Mouse (Mus musculus) testis, adult 2 months (tissue): ENCODE measurements around the gene Lyst. TPM values are rescaled to one million over a fixed set of nuclear protein-coding genes. Genes with fewer than 3 reads are reported as not detected.

Experiments
- H3K27ac ChIP-seq: fragments of 200-500 bp; 2 replicates; pipeline ENCODE4 v1.5.1; 2012; ENCODE audit warnings: low read depth, low read length; ENCODE audit not compliant: control insufficient read depth, insufficient read depth
- H3K27me3 ChIP-seq: fragments of 200-500 bp; 2 replicates; pipeline ENCODE4 v1.6.1; 2012; ENCODE audit warnings: mild to moderate bottlenecking, low read length, moderate library complexity; ENCODE audit not compliant: control insufficient read depth, insufficient read depth
- H3K36me3 ChIP-seq: fragments of 200-500 bp; 2 replicates; pipeline ENCODE4 v1.6.1; 2012; ENCODE audit warnings: mild to moderate bottlenecking, low read length; ENCODE audit not compliant: control insufficient read depth, insufficient read depth
- H3K4me1 ChIP-seq: fragments of 200-500 bp; 2 replicates; pipeline ENCODE4 v1.6.1; 2012; ENCODE audit warnings: low read length; ENCODE audit not compliant: control insufficient read depth, insufficient read depth
- H3K4me3 ChIP-seq: fragments of 200-500 bp; 2 replicates; pipeline ENCODE4 v1.5.1; 2012; ENCODE audit warnings: low read depth, mild to moderate bottlenecking, low read length, moderate library complexity, mixed read lengths; ENCODE audit not compliant: control insufficient read depth
- CTCF ChIP-seq: fragments of 200-500 bp; IDR thresholded peaks from 2 replicates; pipeline ENCODE4 v1.5.1; 2012; ENCODE audit warnings: low read depth, mild to moderate bottlenecking, inconsistent platforms, low read length, moderate library complexity; ENCODE audit not compliant: control insufficient read depth, insufficient read depth, insufficient replicate concordance
- POLR2A ChIP-seq: fragments of 200-500 bp; IDR thresholded peaks from 2 replicates; pipeline ENCODE4 v1.6.1; 2012; ENCODE audit warnings: low read depth, mild to moderate bottlenecking, inconsistent platforms, low read length, moderate library complexity; ENCODE audit not compliant: control insufficient read depth
- polyA plus RNA-seq: library from polyadenylated mRNA; depleted of rRNA; stranded (reverse); fragments of >200 nt; gene quantifications from 2 replicates; pipeline ENCODE4 v1.2.3, GENCODE M21; 2012

The Lyst gene
- polyA plus RNA-seq, 1 experiment, result 7.5 TPM

DNA sequence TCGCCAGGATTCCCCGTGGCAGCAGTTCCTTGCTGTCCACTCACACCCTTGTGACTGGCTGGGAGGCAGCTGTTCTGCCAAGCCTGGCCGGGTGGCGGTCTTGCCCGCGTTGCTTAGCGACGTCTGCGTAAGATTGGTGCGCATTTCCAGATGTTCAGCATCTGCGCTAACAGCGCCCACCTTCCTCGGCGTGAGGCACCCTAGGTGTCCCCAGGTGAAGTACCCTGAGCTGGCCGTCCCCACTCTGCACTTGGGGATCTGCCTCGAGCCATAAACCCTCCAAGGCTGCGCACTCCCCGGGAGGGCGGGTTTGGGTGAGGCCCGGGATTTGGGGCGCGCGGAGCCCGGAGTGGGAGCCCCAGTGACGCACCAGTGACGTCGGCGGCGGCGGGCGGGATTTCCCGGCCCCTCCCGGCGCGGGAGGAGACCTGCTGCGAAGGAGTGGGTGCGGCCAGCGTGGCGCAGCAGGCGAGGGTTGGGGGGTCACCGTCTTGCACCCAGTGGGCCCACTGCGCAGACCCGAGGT lies 193.8 kb downstream of the Lyst start, which contains the start of gene Gng4:
Gng4 (plus strand) TSS at position 166 of the 526 bp plus-strand sequence.
- H3K27me3 ChIP-seq, result no peaks in the 10 kb centered on the region
- H3K4me3 ChIP-seq, result peak within 1 kb of the TSS; percentile 61
- no peak for TF ChIP-seq CTCF
- no peak for TF ChIP-seq POLR2A
- H3K36me3 ChIP-seq, result no peaks in the 10 kb centered on the region
- no peak within 1 kb of the TSS for H3K27ac ChIP-seq
- peaks cover 12% of the 10 kb centered on the region for H3K4me1 ChIP-seq

DNA sequence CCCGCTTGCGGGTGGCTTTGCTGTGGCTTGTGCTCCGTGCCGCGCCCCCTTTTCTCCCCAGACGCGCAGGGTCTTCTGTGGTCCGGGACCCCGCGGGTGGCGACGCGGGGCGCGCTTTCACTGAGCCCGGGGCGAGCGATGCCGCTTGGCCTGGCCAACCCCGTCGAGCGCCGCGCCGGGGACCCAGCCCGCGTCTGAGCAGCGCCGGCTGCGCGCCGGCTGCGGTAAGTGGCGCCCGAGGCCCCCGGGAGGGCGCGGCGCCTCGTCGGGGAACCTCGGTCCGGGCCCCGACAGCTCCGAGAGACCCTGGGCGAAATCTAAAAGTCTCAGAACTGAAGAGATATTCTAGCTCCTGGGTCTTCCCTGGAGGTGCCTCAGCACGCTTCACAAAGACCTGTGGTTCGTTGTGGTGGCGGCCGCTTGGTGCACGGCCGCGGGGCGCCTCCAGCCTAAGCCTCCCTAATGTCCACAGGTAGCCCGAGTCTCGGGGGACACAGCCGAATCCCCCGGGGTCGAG lies 194.3 kb downstream of the Lyst start:
- TF ChIP-seq CTCF (no peak), POLR2A (no peak)
- Histone ChIP-seq H3K27me3 (no peaks in the 10 kb centered on the region), H3K36me3 (no peaks in the 10 kb centered on the region), H3K27ac (no peak overlapping the region), H3K4me1 (peaks cover 12% of the 10 kb centered on the region), H3K4me3 (peak overlapping the region; percentile 61)

- Histone ChIP-seq H3K27ac (no peak overlapping the region), H3K27me3 (no peaks in the 10 kb centered on the region), H3K36me3 (no peaks in the 10 kb centered on the region), H3K4me3 (no peak overlapping the region; the same call in 1 of the 2 replicates), H3K4me1 (peaks cover 12% of the 10 kb centered on the region)
- TF ChIP-seq CTCF (no peak), POLR2A (no peak)
Observed at GRCm38 (mm10) chr13:13784981-13785783, 195.0 kb downstream of the Lyst start.

- TF ChIP-seq POLR2A, result no peak
- no peak for TF ChIP-seq CTCF
- Histone ChIP-seq H3K4me3 (no peak overlapping the region), H3K27ac (no peak overlapping the region), H3K4me1 (peaks cover 12% of the 10 kb centered on the region), H3K27me3 (no peaks in the 10 kb centered on the region), H3K36me3 (no peaks in the 10 kb centered on the region)
Observed at GRCm38 (mm10) chr13:13786971-13787370, 196.8 kb downstream of the Lyst start.

- H3K27me3 ChIP-seq, result no peaks in the 10 kb centered on the region
- H3K4me3 ChIP-seq, result no peak overlapping the region
- TF ChIP-seq CTCF (no peak), POLR2A (no peak)
Observed at GRCm38 (mm10) chr13:13788070-13788469, 197.9 kb downstream of the Lyst start.

DNA sequence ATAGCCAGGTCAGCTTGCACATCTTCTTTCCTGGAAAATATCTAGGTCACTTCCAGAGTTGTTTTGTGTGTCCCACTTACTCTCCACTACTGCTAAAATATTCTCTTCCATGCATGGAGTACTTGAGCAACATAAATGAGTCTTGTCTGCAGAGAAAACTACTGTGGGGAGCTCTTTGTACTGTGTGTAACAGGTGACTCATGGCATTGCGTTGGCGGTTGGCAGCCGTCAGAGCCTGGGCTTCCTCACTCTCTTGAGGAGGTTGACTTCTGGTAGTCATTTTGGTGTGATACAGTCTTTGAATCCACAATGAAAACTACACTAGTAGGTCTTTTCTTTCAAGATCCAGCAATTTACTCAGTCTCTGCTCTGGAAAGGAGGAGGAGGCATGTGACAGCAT lies 201.8 kb downstream of the Lyst start:
- H3K27me3 ChIP-seq, result no peaks in the 10 kb centered on the region
- no peaks in the 10 kb centered on the region for H3K36me3 ChIP-seq
- TF ChIP-seq CTCF (no peak), POLR2A (no peak)
- H3K27ac ChIP-seq, result no peak overlapping the region
- no peaks in the 10 kb centered on the region for H3K4me1 ChIP-seq
- H3K4me3 ChIP-seq, result no peak overlapping the region

More at GRCm38 (mm10) chr13:13788070-13788469, 197.9 kb downstream of the Lyst start:
- Histone ChIP-seq H3K27ac (no peak overlapping the region), H3K36me3 (no peaks in the 10 kb centered on the region), H3K4me1 (peaks cover 12% of the 10 kb centered on the region)

DNA sequence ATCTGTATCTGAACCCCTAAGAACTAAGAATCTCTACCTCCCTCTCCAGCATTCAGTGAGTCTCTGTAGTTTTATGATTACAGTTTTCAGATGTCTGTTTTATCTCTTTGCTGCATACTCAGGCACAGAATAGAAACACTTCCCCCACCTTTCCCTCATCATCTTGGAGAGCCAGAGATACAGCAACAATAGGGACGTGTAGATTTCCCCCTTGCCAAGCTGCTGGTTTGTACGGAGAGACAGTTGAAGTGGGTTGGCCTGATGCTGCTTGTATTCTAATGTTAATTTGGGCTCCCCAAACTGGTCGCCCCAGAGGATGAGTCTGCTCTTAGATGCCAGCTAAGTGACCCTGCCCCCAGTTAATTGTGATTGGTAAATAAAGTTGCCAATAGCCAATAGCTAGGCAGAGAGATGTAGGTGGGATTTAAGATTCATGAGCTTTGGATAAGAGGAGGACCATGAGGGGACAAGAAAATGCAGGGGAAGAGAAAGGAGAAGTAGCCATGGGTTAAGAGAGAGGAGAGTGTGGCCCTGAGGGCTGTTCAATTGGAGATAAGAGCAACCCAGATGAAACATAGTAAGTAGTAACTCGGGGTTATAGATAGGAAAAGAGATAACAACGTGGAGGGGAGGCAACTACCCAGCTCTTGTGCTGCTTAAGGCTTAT lies 205.1 kb downstream of the Lyst start:
- Histone ChIP-seq H3K27ac (no peak overlapping the region), H3K4me1 (no peaks in the 10 kb centered on the region; the same call in 1 of the 2 replicates), H3K27me3 (no peaks in the 10 kb centered on the region), H3K36me3 (no peaks in the 10 kb centered on the region), H3K4me3 (no peak overlapping the region)
- TF ChIP-seq POLR2A, result no peak
- TF ChIP-seq CTCF, result no peak
